Mouse (Mus musculus) urinary bladder, postnatal 0 days (tissue): ENCODE measurements around the gene Prpf3. TPM values are rescaled to one million over a fixed set of nuclear protein-coding genes. Genes with fewer than 3 reads are reported as not detected.

ENCODE experiments used
- polyA plus RNA-seq: library from polyadenylated mRNA; unstranded; fragments of >200 nt; fragmentation: Nextera tagmentation; extraction: Ambion mirVana; gene quantifications from 2 replicates; pipeline ENCODE4 v1.2.1, GENCODE M21; 2015

Gene Prpf3
- 15.3 and 16.2 TPM in 2 replicates for polyA plus RNA-seq

GRCm38 (mm10) chr3:95855502-95856089 is at the start of gene Prpf3:
Gene Prpf3 (minus strand): TSS chr3:95855885.

DNA sequence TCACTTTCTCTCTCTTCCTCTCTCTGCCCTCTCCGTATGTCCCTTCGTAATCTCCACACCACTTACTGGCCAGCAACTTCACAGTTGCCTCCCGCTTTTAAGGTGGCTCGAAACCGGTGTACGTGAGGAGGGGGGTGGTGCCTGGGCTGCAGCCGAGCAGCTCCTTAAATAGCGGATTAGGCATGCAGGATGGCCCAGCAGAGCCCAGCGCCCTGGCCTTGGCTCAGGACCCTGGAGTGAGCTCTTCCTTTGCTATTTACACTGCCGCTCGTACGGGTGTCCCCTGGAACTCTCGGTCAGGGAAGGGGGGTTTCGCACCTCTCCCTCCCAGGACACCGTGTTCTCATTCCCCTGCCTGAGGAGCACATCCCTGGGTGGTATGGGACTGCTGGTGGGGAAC is 48.9 kb upstream of the Prpf3 start, which contains the start of gene Car14:
Car14 (minus strand) TSS at position 124 of the 400 bp plus-strand sequence.

DNA sequence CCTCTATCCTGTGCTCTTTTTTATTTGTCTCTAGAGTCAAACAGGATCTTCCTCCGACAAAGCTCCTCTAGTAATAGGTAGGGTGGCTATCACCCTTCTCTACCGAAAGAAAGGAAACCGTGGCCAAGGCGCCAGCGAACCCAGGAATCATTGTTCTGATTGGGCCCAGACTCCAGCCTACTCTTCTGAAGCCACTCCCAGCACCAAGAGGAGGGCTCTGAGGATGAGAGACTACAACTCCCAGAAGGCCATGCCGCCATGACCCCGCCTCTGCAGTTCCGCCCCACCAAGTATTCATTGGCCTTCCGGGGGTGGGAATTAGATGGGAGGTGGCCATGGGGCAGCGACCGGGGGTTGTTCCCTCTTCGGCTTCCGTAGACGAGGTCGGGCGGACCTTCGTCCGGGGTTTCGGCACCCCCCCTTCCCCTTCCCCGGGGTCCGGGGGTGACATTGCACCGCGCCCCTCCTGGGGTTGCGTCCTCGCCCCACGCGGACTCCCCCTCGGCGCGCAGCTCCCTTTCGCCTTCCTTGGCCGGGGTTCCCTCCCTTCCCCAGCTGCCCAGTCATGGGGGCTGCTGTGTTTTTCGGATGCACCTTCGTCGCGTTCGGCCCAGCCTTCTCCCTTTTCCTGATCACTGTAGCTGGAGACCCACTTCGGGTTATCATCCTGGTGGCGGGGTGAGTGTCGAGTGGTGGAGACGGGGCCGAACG is 38.1 kb upstream of the Prpf3 start, which contains the start of gene Aph1a:
Aph1a (plus strand) TSS at position 364 of the 711 bp plus-strand sequence.

GRCm38 (mm10) chr3:95891211-95892065 is 35.8 kb upstream of the Prpf3 start, which contains the start of gene BC028528:
Gene BC028528 (minus strand): TSS chr3:95892005.

DNA sequence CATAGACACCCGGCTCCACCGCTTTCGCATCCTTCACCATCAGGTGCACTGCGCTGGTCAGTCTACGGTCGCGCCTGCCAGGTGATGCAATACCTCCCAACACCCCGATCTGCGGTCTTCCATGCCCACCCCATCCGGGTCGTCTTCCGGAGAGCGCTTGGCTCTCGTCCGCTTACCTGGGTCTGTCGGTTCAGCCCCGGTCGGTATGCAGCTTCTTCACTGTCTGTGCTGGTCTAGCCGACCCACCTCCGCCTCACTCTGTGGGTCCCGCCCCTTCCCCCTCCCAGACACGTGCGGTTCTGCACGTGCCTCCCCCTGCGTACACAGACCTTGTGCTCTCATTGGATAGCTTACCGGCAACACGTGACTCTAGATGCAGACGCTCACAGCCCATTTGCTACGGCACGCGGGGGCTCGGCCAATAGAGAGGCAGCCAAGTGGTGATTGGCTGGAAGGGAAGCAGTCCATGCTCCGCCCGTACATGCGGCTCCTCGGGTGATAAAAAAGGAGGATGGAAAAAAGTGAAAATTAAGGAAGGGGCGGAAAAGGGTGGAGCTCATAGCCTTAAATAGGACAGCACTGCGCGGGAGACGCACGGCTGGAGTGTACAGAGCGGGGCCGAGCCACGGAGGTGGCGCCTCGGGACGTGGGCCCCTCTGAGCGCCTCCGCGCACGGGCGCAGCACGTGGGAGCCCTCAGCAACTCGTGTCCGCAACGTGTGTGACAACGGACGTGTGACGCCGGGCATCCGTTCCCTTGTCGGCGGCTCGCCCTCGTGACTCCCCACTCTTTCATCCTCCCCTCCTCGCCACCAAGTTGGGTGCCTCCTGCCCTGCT is 26.5 kb upstream of the Prpf3 start, which contains the start of gene Ciart:
Ciart (minus strand) TSS at position 273 of the 837 bp plus-strand sequence.

DNA sequence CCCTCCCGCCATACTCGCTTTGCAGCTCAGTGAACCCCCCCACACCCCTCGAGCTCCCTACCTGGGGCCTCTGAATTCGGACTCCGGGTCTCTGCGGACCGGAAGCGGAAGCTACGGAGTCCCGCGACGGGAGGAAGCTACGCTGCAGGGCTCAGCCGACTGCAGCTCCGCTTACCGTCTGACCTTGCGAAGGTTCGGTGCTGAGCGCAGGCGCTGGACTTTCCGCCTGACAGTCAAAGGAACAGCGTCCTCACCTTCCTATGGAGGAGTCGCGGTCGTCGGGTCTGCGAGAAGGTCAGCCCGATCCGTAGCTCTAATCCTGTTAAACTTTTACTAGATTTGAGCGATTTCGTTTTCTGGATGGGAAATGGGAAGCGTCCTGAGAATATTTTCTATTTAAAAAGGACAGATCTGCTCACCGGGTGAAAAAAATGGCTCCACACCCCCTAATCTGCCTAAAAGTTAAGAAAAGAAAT is 15.7 kb upstream of the Prpf3 start, which contains the start of gene Mrps21:
Mrps21 (minus strand) TSS at position 128 of the 476 bp plus-strand sequence.

DNA sequence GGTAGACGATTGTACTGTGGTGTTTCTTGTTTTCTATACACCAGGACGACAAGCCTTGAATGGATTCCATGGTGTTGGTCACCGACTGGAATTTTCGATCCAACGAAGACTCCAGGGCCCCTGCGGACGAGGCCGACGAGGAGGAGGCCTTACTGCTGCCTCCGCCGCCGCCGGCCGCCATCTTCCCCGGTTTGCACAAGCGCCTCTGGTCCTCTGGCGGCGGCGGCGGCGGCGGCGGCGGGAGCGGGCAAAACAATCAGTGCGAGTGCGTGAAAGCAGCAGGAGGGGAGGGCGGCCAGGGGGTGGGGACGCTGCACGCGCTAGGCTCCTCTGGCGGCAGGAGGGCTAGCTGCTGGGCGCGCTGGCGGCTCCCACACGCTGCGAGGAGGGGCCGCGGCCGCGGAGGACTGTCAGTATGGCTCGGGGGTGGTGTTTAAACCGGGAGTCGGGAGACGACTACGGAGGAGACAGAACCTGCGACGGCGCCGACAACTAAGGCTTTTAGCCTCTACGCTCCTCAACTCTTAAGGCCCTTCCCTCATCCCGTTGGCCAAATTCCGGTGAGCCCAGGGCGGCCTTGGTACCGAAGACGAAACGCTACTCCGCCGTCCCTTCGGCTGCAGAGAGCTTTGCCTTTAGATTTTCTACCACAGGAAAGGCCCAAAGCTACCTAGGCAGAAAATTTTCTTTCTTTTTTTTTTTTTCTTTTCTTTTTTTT is 37.0 kb downstream of the Prpf3 start, which contains the start of gene Rprd2:
Rprd2 (minus strand) TSS at position 293 of the 718 bp plus-strand sequence.

Other genes with a start within 250 kb of the Prpf3 start
- 52.4 and 53.0 TPM in 2 replicates for gene Ensa, start 230.9 kb downstream of the Prpf3 start, polyA plus RNA-seq
- 77.6 and 86.5 TPM in 2 replicates for gene Mcl1, start 197.1 kb downstream of the Prpf3 start, polyA plus RNA-seq
- gene Adamtsl4, start 168.0 kb downstream of the Prpf3 start, polyA plus RNA-seq = 43.0 and 48.2 TPM in 2 replicates
- 328 and 381 TPM in 2 replicates for gene Ecm1, start 116.3 kb downstream of the Prpf3 start, polyA plus RNA-seq
- 24.8 and 26.5 TPM in 2 replicates for gene Tars2, start 95.7 kb downstream of the Prpf3 start, polyA plus RNA-seq
- gene Rprd2, start 37.0 kb downstream of the Prpf3 start, polyA plus RNA-seq = 12.9 and 15.0 TPM in 2 replicates
- gene Mrps21, start 15.6 kb upstream of the Prpf3 start, polyA plus RNA-seq = 288 and 312 TPM in 2 replicates
- 3.9 and 4.4 TPM in 2 replicates for gene Ciart, start 26.4 kb upstream of the Prpf3 start, polyA plus RNA-seq
- 20.5 and 32.2 TPM in 2 replicates for gene BC028528, start 36.1 kb upstream of the Prpf3 start, polyA plus RNA-seq
- gene Aph1a, start 38.1 kb upstream of the Prpf3 start, polyA plus RNA-seq = 35.9 and 36.7 TPM in 2 replicates
- 13.1 and 14.6 TPM in 2 replicates for gene Car14, start 48.8 kb upstream of the Prpf3 start, polyA plus RNA-seq
- gene Anp32e, start 73.4 kb upstream of the Prpf3 start, polyA plus RNA-seq = 71.5 and 95.6 TPM in 2 replicates
- gene Plekho1, start 140.1 kb upstream of the Prpf3 start, polyA plus RNA-seq = 100 and 115 TPM in 2 replicates
- 24.9 and 26.9 TPM in 2 replicates for gene Vps45, start 202.6 kb upstream of the Prpf3 start, polyA plus RNA-seq
- gene Otud7b, start 248.6 kb upstream of the Prpf3 start, polyA plus RNA-seq = 18.0 and 20.8 TPM in 2 replicates